Mouse (Mus musculus) ZHBTc4 (cell line): ENCODE data around the gene Cry2.
"Not testable (repeated sequence)": the region's sequence is repeated elsewhere in the genome, so short reads cannot be mapped to it uniquely, and the experiment has no call there.

ENCODE experiments used
- DNase-seq: peaks from one replicate; pipeline ENCODE4 v3.0.0-alpha.2; 2011; ENCODE audit warnings: low read depth, low spot score

The Cry2 gene

DNA sequence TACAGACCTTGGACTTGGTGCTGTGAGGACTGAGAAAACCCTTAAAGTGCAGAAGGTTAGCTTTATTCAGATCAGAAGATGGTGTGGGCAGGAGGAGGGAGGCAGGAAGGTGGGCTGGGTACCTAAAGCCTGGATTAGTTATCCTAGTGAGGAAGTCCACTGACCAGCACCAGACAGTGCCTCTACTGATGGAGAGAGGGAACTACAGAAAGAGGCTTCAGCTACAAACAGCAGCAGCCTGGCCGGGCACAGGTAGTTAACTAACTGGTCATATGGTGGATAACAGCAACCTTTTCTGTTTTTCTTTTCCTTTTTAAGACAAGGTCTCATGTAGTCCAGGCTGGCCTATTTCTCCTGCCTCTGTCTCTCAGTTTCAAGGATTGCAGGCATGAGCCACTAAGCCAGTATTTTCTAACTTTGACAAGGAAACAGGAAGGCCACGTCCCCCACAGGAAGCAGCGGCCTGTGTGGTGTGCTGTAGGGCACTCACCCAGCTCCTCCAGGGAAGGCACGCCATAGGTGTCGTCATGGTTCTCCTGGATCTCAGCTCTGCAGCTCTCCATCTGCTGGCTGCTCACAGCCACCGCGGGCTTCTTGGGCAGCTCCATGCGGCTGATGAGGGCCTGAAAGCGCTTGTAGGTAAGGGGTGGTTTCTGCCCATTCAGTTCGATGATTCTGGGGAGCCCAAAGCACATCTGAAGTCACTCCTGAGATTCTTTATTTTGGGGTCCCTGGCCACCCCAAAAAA lies 11.3 kb downstream of the Cry2 start:
- peak; percentile 35 for DNase-seq

DNA sequence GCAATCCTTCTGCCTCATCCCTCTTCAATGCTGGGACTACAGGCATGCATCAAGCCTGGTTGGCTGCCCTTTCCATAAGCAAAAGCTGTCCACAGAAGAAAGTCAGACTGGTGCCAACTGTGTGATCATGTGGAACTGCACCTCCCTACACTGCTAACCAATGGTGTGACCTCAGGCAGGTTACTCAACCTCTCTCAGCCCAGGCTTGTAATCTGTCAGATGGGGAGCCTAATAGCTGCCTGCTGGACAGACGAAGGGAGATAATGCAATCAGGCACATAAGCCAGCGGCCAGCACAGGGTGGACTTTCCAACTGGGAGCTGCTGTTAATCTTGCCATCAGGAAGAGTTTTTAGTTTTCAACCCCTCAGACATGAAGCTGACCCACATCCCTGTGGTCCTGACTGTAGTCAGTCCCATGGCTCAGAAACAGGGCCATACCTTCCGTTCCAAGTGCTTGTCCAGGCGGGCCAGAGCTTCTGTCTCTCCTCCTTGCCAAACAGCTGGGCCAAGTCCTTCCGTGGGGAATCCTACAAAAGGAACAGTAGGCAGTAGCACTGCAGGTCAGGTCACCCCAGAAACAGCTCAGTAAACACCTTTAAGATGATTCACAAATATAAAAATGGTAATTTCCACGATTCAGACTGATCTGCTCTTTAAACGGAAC lies 12.0 kb downstream of the Cry2 start:
- DNase-seq: no peak

DNA sequence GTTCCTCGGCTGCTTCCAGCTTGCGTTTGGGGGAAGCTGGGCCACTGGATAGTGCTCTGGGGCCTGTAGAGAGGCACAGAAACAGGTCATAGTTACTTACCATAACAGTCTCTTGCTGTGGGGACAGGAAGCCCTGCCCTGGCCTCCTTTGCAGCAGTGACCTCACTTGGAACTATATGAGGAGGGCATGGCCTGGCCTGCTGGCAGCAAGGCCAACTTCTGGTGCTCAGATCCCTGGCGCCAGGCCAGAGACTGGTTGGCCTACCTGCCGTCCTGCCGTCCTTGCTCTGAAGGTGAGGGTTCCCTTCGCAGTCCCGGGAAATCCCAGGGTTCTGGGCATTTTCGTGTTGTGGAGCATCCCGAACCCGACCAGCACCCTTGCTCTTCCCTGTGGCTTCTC lies 22.1 kb downstream of the Cry2 start:
- no peak for DNase-seq

DNA sequence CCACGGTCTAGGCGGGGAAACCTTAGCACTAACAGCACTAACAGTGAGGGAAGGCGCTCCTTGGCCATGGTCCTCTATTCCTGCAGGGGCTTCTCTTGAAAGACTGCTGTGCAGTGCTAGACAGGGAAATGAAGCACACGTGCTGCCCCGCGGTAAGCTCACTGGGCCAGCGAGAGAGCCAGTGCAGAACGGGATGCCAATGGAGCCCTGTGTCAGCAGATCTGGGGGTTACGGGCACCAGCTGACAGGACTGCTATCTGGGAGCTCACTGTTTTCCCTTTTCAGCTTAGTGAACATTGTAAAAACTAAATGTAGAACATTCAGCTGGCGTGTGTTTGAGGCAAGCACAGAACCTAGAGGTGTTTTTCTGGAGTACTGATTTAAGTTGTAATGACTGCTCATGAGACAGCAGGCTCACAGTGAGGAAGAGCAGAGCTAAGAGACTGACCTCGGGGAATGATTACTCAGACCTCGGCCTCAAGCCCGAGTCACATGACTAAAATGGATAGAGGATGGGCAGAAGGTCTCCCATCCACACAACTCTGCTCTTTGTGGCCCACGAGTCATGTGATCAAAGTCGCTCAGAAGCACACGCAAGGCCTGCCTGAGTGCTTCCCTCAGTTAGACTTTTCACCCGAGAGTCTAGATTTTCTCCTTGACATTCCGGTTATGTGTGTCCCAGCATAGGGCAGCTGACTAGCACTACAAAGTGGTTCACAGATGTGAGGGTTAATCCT lies 25.4 kb downstream of the Cry2 start:
- DNase-seq: no peak

DNA sequence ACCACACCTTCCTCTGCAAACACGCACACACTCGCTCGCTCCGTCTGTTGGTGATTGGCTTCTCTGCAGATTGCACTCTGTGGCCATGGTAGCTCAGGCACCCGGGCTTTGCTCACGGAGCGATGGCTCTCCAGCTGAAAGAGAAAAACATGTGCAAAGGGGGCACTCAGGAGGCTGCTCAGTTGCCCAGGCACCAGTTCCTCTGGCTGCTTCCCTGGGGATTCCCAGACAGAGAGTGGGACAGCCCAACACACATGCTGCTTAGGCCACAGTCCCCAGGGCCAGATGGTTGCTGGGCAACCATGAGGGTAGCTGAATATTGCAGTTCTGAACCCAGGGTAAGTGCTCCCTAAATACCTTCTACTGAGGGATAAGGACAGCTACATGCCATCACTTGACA lies 28.2 kb downstream of the Cry2 start:
- no peak for DNase-seq

DNA sequence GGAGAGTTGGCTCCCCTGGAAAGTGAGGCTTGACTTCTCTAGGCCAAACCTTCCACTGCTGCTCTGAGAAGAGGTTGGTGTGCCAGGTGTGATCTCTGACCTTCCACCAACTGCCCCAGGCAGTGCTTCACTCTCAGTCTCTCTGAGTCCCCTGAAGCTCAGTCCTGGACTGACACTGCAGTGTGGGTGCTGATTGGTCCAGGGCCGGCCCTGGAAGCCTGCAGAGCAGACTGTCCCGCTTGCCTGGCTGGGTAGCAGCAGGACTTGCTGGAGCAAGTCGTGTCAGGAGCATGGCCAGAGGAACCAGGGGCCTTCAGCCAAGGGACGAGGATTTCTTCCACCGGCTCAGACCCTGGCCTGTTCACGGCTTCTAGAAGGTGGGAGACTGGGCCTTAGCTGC lies 29.1 kb downstream of the Cry2 start:
- DNase-seq: no peak

DNA sequence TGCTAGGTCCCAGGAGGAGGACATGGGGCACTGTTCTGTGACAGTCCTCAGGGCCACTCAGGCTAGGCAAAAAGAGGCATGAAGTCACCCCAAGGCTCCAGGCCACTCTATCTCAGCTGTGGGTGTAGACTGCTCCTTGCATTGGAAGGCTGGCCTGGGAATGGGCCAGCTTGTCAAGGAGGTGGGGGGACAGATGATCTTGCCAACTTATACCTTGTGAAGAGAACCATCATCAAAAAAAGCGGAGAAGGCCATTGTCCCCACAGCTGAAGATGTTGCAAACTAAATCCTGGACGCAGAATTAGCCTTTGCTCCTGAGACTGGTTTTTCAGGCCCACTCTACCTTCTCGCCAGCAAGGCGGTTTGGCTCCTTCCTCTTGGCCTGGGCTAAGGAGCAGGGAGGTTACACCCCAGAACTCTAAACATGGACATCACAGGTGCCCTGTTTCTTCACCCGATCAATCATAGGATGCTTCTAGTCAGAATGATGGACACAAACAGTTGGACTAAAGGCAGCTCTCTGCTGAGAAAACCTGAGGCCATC lies 30.0 kb downstream of the Cry2 start:
- no peak for DNase-seq

DNA sequence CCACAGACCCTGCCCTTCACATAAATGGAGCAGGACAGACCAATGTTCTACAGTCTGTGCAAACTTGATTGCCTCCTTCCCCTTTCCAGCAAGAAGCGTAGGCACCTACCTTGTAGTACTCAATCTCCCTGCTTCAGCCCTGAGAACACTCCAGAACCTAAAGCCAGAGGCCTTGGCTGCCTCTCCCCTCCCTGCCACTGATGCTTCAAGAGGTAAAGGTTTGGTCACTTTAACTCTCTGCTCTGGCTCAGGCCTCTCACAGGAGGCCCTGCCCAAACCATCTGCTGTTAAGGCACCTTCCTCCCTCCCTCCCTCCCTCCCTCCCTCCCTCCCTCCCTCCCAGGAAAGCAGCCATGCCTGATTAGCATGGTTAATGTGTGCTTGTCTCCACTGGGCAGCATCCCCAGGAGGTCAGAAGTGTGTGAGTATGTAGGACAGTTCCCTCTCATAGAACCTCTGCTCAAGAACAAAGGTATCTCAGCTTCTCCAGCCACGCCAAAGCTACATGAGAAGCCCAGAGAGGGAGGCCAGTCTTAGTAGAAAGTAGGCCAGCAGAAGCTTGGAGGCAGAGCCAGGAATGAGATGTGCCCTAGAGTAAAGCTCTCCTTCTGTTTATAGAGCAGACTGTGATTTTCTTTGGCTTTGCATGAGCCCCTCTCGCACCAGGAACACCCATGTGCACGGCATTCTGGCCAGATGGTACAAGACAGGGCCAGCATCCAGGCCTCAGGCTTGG lies 31.1 kb downstream of the Cry2 start:
- no peak for DNase-seq

DNA sequence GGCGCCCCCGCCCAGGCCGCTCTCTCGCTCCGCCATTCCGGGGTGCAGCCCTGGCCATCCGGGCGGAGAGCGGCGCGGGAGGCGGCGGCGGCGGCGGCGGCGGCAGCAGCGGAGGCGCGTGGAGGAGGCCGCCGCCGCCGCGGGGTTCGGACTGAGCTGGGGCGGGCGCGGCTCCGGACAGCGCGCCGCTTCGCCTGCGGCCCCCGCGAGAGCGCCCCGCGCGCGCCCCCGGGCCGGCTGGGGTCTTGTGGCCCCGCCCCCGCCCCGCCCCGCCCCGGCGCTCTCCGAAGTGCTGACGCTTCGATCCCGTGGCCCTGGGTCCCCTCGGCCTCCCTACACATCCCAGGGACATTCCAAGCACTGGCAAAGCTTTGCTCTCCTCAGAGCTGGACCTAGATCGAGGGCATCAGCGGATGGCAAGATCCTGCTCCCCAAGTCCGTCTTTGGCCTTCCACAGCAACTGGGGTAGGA lies 32.7 kb downstream of the Cry2 start, which contains the start of gene Mapk8ip1:
Gene Mapk8ip1, minus strand, starts transcription at position 173 of the 471 bp plus-strand sequence.
- peak; percentile 67 for DNase-seq

DNA sequence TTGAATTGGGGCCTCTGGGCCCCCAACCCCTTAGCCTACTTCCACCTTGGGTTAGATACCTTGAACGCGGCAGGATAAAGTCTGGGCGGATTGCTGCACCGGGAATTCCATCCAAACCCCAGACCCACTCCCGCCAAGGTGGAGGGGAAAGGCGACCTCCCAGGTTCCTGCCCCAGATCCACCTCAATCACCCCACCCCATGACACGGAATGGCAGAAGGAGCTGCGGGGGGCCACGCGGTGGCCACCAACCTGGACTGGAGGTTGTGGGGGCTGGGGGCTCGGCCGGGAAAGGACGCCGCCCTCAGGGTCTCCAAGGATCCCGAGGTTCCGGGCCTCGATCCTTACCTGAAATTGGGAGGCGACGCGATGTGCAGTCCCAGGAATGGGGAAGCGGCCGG lies 33.2 kb downstream of the Cry2 start:
- no peak for DNase-seq

DNA sequence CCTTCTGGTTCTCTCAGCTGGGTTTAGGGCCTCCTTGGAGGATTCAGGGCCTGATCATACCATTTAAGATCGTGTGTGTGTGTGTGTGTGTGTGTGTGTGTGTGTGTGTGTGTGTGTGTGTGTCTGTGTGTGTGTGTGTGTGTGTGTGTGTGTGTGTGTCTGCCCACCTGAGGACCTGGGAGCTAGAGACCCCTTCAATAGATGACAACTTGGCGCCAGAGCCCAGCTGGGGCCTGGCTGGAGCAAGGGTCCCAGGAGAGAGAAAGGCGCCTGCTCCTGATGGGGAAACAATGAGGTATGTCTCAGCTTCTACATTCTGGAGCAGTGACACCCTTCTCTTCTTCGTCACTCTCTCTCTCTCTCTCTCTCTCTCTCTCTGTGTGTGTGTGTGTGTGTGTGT lies 34.0 kb downstream of the Cry2 start:
- not testable (repeated sequence) for DNase-seq

DNA sequence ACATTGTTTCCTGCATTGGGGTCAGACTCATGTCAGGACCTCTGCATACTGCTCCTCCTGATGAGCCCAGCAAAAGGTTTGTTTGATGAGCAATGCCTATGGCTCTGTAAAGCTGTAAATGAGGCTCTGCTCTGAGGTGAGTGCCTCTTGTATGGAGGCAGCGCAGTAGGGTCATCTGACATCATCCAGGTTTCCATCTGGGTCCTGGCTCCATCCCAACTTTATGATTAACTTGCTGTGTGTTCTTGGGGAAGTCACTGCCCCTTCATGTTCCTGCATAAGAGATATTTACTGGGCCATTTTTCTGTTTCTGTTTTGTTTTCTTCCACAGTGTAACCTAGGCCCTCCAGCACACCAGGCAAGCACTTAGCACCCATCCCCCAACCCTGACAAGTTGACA lies 36.4 kb downstream of the Cry2 start:
- DNase-seq: no peak

DNA sequence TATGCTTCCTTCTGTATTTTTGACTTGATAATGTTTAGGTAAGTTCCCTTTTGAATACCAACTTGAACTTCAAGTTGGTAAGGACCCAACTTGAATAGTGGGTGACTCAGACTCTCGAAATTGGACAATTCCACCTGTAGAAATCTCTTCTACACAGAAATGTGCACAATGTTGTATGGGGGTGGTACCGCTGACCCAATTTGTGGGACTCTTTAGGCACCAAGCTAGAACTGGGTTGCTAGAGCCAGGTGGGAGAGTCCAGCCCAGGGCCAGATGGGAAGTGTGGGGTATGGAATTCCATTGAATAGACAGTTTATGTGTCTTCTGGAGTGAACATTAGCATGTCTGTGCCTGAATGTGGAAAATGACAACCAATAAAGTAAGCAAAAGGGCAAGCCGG lies 38.3 kb downstream of the Cry2 start:
- no peak for DNase-seq

DNA sequence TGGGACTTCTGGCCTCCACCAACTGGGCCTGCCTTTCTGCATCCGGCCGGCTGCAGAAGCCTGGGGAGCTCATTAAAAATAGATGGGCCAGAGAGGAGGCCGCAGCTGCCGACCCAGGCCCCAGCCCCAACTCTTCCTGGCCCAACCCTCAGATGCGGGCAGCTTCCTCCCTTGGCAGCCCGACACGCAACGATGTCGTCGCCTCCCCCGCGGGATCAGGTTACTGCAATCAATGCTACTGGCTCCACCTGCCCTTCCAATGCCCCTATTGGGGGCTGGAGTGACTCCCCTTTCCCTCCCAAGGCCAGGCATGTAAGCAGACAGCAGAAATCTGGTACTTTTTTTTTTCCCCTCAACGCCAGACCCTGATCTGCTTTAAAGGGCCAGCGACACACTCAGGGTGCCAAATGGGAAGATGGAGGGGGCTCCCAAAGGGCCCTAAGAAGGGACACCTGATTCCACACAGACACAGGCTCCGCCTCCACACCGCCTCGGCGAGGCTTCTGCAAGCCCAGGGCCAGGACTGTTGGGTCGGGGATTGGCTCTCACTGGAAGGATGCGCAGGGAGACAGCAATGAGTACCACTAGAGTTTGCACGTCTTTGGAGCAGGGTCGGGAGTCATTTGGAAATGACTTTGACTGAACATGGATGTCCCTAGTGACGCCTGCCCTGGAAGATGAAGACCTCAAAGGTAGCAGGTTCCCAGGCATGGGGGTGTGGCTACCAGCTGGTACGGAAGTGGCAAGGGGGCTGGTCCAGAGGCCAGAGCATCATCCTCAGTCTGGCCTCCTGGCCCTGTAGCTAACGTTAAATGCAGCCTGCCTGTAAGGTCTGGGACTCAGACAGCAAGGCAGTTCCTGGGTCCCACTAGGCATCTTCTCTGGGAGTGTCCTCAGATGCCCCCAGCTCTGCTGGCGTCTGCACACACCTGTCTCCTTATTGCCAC lies 41.3 kb downstream of the Cry2 start:
- peak; percentile 43 for DNase-seq

DNA sequence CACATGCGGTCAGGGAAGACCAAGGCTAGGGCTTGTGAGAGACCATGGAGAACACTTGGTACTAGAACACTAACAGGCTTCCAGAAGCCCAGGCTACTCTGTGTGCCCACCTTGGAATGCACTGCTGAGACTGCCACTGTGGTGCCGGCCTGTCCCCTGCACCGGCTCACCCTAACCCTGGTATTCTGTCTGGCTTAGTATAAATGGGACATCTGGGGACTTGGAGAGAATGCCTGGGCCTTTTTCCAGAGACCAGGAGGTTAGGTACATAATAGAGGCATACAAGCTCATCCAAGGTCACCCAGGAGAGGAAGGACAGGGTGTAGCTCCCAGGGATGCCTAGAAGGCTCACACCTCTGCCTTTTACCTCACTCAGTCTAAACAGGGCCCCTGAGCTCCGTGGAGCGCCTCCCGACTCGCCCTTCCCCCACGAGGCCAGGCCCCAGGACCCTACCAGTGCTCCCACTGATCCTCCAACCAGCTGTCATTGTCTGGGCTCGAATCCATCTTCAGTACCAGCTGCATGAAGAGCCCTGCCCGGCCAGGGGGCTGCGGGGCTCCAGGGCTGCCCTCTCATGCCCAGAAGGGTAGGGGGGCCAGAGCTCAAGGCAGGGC lies 42.0 kb downstream of the Cry2 start:
- no peak for DNase-seq

DNA sequence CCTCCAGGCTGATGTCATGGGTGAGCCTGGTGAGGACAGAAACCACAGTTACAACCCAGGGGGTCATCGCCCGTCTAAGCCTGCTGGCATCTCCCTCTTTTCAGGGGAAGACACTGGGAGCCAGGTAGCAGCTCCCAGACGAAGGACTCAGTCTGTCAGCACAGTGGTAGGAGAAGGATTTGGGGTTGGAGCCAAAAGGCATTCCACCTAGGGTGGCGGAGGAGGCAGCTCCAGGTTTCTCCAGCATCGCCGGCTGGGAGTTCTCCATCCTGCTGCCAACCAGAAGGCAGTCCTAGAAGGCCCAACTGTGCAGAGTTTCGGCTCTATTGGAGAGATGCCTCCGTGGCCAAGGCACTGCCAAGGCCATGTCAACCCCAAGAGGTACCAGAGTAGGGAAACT lies 42.7 kb downstream of the Cry2 start:
- no peak for DNase-seq

DNA sequence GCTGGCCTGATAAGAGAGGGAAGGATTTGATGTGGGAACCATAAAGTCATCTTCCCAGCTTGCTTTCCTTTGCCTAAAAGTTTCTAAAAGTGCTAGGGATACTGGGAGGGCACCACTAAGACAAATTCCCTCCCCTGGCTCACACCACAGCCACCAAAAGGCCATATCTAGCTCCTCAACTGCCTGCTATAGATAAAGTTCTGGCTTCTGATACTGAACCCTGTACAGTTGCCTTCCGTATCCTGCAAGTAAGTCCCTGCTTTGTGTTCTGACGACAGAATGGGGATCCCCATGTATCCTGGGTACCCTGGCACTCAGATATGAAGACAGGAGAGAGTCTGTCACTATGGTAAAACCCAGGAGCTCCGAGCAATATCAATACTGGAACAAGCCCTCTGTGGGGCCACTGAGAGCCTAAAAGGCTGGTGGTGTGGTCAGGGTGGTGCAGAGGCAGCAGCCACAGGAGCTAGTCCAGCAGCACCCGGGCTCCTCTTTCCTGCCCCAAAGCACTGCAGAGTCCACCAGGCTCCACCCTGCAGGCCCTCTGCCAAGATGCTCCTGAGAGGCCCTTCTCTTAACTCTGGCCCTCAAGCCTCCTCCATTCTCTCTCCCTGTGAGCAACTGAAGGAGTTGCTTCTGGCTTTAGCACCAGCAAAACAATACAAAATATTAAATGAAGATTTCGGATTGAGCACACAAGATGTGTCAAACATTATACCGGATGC lies 43.5 kb downstream of the Cry2 start:
- no peak for DNase-seq

DNA sequence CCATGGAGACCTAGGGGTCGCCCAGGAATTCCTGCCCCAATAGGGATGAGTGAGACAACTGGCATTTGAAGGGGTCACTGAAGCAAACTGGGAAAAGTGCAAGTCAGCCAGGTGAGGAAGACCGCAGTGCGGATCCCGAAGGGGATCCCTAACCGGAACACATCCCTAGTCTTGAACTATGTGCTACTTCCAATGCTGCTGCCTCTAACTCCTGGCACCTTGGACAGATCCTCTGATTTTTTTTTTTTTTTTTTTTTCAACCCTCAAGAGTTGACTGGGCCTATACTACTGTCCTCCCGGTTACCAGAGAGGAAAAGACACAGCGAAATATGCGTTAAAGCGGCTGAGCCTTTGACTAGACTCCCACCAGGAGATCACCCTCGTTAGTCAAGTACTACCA lies 44.2 kb downstream of the Cry2 start:
- DNase-seq: no peak

DNA sequence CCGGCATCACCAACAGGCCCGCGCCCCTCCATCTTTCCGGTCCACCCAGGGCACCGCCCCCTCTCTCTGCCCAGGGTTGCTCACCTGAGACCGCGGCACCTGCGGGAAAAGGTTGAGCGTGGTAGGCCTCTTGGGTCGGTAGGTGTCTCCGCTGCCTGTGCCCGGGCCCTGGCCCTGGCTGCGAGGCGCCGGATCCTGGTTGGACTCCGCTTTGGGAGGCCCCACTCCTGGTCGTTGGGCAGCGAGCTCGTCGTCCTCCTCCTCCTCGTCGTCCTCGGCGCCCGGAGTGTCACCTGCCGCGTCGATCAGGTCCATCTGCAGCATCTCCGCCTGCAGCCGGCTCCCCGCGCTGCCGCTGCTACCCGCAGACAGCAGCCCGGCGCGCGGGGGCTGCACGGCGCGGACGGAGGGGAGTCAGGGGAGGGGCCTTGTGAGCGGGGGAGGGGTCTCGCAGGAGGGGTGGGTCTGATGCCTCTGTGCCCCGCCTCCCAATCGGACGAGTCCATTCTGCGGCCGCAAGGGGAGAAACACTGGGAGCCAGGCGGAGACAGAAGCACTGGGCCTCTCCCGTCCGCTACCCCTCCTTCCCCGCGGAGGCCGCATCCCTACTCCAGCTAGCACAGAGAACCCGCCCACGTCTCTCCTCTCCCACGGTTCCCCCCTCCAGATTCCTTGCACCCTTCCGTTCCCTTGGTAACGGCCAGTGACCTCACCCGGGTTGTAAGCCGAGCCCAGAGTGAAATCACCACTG lies 44.8 kb downstream of the Cry2 start:
- DNase-seq: peak; percentile 93
